Mouse (Mus musculus) stomach, postnatal 0 days (tissue): ENCODE results near the gene Wdr60. TPM values are rescaled to one million over a fixed set of nuclear protein-coding genes. Genes with fewer than 3 reads are reported as not detected.
A peak's percentile ranks its signal among the peaks of the same experiment; 100 is the strongest.

Experiments
- ATAC-seq: fragments of 200-750 bp; cut with Nextera tagmentation; 2 replicates; pipeline ENCODE4 v1.8.0; 2017; ENCODE audit not compliant: low FRiP score, low TSS enrichment
- DNase-seq: peaks from one replicate; pipeline ENCODE4 v3.0.0-alpha.2; 2016; ENCODE audit warnings: low spot score
- H3K27ac ChIP-seq: fragments of 300-500 bp; sonication (generic); replicated peaks from 2 replicates; pipeline ENCODE4 v1.5.1; 2014; ENCODE audit warnings: mild to moderate bottlenecking, control low read depth
- H3K27me3 ChIP-seq: fragments of 300-500 bp; sonication (generic); 2 replicates; pipeline ENCODE4 v1.6.1; 2014; ENCODE audit warnings: low read length; ENCODE audit not compliant: control insufficient read depth, insufficient read depth
- H3K36me3 ChIP-seq: fragments of 300-500 bp; sonication (generic); 2 replicates; pipeline ENCODE4 v1.6.1; 2014; ENCODE audit warnings: low read length, mixed read lengths; ENCODE audit not compliant: control insufficient read depth, insufficient read depth
- H3K4me1 ChIP-seq: fragments of 300-500 bp; sonication (generic); replicated peaks from 2 replicates; pipeline ENCODE4 v1.6.1; 2014; ENCODE audit warnings: antibody characterized with exemption; ENCODE audit not compliant: control insufficient read depth, insufficient read depth
- H3K4me2 ChIP-seq: fragments of 300-500 bp; sonication (generic); replicated peaks from 2 replicates; pipeline ENCODE4 v1.6.1; 2014; ENCODE audit warnings: low read depth, mild to moderate bottlenecking, control low read depth, moderate library complexity
- H3K4me3 ChIP-seq: fragments of 300-500 bp; sonication (generic); 2 replicates; pipeline ENCODE4 v1.5.1; 2014; ENCODE audit warnings: low read depth, low read length, control low read depth
- H3K9ac ChIP-seq: fragments of 300-500 bp; sonication (generic); 2 replicates; pipeline ENCODE4 v1.6.1; 2014; ENCODE audit warnings: mild to moderate bottlenecking, low read length, control low read depth, mixed read lengths
- H3K9me3 ChIP-seq: fragments of 300-500 bp; sonication (generic); 2 replicates; pipeline ENCODE4 v1.6.1; 2016; ENCODE audit warnings: low read length; ENCODE audit not compliant: control insufficient read depth
- CTCF ChIP-seq: IDR thresholded peaks from 2 replicates; pipeline ENCODE4 v1.5.1; 2016; ENCODE audit warnings: antibody characterized with exemption, low read depth, mild to moderate bottlenecking, moderate library complexity
- EP300 ChIP-seq: optimal IDR thresholded peaks from 2 replicates; pipeline ENCODE3; 2016; ENCODE audit warnings: antibody characterized with exemption
- WGBS: fragments of 180-500 bp; shearing (Covaris S2); extraction: QIAGEN DNeasy Blood & Tissue Kit; methylation state at CpG from one replicate; pipeline ENCODE4 v1.1.7; 2014; 5-methylcytosine and 5-hydroxymethylcytosine counted together
- polyA plus RNA-seq: library from polyadenylated mRNA; unstranded; fragments of >200 nt; fragmentation: Nextera tagmentation; extraction: Ambion mirVana; gene quantifications from 2 replicates; pipeline ENCODE4 v1.2.1, GENCODE M21; 2015

Gene Wdr60
- polyA plus RNA-seq, result 7.7 and 8.5 TPM in 2 replicates

GRCm38 (mm10) chr12:116262555-116263341 lies at the start of gene Wdr60:
Wdr60 (minus strand) TSS chr12:116263022.
- peak; percentile 93 for DNase-seq
- TF ChIP-seq EP300, result no peak
- TF ChIP-seq CTCF, result no peak
- Histone ChIP-seq H3K4me3 (peak within 1 kb of the TSS; percentile 78), H3K4me2 (peak within 1 kb of the TSS; percentile 67), H3K9ac (peak within 1 kb of the TSS; percentile 76), H3K27ac (peak within 1 kb of the TSS; percentile 79), H3K4me1 (no peaks in the 10 kb centered on the region), H3K27me3 (no peaks in the 10 kb centered on the region), H3K36me3 (no peaks in the 10 kb centered on the region), H3K9me3 (no peaks in the 10 kb centered on the region)
- WGBS, result 3% methylated on average over 47 of the region's 47 CpGs
- peak; percentile 98 for ATAC-seq

- ATAC-seq, result no peak
- no peaks in the 10 kb centered on the region; the same call in 1 of the 2 replicates for H3K4me1 ChIP-seq
- H3K9me3 ChIP-seq, result no peaks in the 10 kb centered on the region
- DNase-seq, result no peak
- no peaks in the 10 kb centered on the region for H3K36me3 ChIP-seq
- H3K27ac ChIP-seq, result no peak overlapping the region
- no peak overlapping the region for H3K4me3 ChIP-seq
- H3K4me2 ChIP-seq, result no peak overlapping the region
- no peaks in the 10 kb centered on the region for H3K27me3 ChIP-seq
- WGBS, result 88% methylated on average over 2 of the region's 2 CpGs
- no peak overlapping the region for H3K9ac ChIP-seq
- no peak for TF ChIP-seq EP300
Measured at GRCm38 (mm10) chr12:116308612-116309011, 45.8 kb upstream of the Wdr60 start.

GRCm38 (mm10) chr12:116307870-116308269 lies 45.0 kb upstream of the Wdr60 start:
- DNase-seq, result no peak
- Histone ChIP-seq H3K4me3 (no peak overlapping the region), H3K9ac (no peak overlapping the region), H3K4me2 (no peak overlapping the region), H3K27me3 (no peaks in the 10 kb centered on the region), H3K9me3 (no peaks in the 10 kb centered on the region), H3K36me3 (no peaks in the 10 kb centered on the region), H3K27ac (no peak overlapping the region), H3K4me1 (no peaks in the 10 kb centered on the region; the same call in 1 of the 2 replicates)
- 79% methylated on average over 3 of the region's 3 CpGs for WGBS
- TF ChIP-seq CTCF, result no peak
- no peak for TF ChIP-seq EP300
- ATAC-seq, result no peak

DNA sequence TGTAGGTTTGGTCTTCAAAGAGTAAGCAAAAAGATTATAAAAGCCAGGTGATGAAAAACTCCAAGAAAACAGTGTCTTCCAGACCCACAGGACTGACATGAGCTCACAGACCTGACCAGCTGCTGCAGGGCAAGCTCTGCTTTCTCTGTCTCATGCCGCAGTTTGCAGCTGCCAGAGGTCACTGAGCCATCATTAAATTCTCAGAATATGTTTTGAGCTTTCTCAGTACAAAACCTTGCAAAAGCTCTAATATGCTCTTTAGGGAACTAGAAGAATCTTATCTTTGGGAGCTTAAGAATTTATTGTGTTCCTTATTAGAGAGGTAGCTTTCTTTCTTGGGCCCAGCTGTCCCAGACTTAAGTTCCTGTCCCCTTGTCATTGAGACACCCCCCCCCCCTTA lies 43.2 kb upstream of the Wdr60 start:
- 29% methylated on average over 1 of the region's 1 CpGs for WGBS
- Histone ChIP-seq H3K27me3 (no peaks in the 10 kb centered on the region), H3K27ac (no peak overlapping the region), H3K4me1 (no peaks in the 10 kb centered on the region; the same call in 1 of the 2 replicates), H3K4me3 (no peak overlapping the region), H3K9me3 (no peaks in the 10 kb centered on the region), H3K36me3 (no peaks in the 10 kb centered on the region), H3K9ac (no peak overlapping the region), H3K4me2 (no peak overlapping the region)
- DNase-seq (no peak), ATAC-seq (no peak)
- TF ChIP-seq CTCF, result no peak
- TF ChIP-seq EP300, result no peak

GRCm38 (mm10) chr12:116302181-116302580 lies 39.4 kb upstream of the Wdr60 start:
- Histone ChIP-seq H3K27ac (no peak overlapping the region), H3K27me3 (no peaks in the 10 kb centered on the region), H3K4me3 (no peak overlapping the region), H3K9me3 (no peaks in the 10 kb centered on the region), H3K9ac (no peak overlapping the region), H3K36me3 (no peaks in the 10 kb centered on the region), H3K4me1 (no peaks in the 10 kb centered on the region), H3K4me2 (no peak overlapping the region)
- TF ChIP-seq EP300 (no peak), CTCF (no peak)
- ATAC-seq (no peak), DNase-seq (no peak)

- Histone ChIP-seq H3K27me3 (no peaks in the 10 kb centered on the region), H3K9ac (no peak overlapping the region), H3K9me3 (no peaks in the 10 kb centered on the region), H3K36me3 (no peaks in the 10 kb centered on the region), H3K4me1 (no peaks in the 10 kb centered on the region), H3K4me2 (no peak overlapping the region), H3K27ac (no peak overlapping the region), H3K4me3 (no peak overlapping the region)
- DNase-seq (peak; percentile 23), ATAC-seq (peak; percentile 92)
- TF ChIP-seq EP300, result no peak
- TF ChIP-seq CTCF, result no peak
- 58% methylated on average over 2 of the region's 2 CpGs for WGBS
Measured at GRCm38 (mm10) chr12:116299906-116300305, 37.1 kb upstream of the Wdr60 start.
